Mouse (Mus musculus) small intestine, adult 10 weeks (tissue): ENCODE data around the gene Spata31d1c. TPM values are rescaled to one million over a fixed set of nuclear protein-coding genes. Genes with fewer than 3 reads are reported as not detected.

Source experiments
- polyA plus RNA-seq: library from polyadenylated mRNA; stranded (reverse); fragments of 350-450 nt; fragmentation: Illumina TruSeq; extraction: RNeasy Lipid Tissue Mini Kit (QIAGEN cat#74804); gene quantifications from one replicate; pipeline ENCODE4 v1.2.3, GENCODE M21; 2014; ENCODE audit warnings: low replicate concordance

Spata31d1c gene
- polyA plus RNA-seq, result not detected

GRCm38 (mm10) chr13:65032758-65033157, at the start of gene Spata31d1c:
Spata31d1c (plus strand) TSS chr13:65033058.

GRCm38 (mm10) chr13:65052660-65053059, 19.8 kb downstream of the Spata31d1c start, which contains the start of gene Prss47:
Prss47 (minus strand) TSS chr13:65052760.

Other genes with a start within 250 kb of the Spata31d1c start
- gene Cntnap3, start 129.1 kb upstream of the Spata31d1c start, polyA plus RNA-seq, result 0.15 TPM
- not detected for gene Spata31, start 115.7 kb upstream of the Spata31d1c start, polyA plus RNA-seq
- gene Prss47, start 19.7 kb downstream of the Spata31d1c start, polyA plus RNA-seq, result not detected
- 125 TPM for gene Mfsd14b, start 79.9 kb downstream of the Spata31d1c start, polyA plus RNA-seq
- not detected for gene Olfr465-ps1, start 105.0 kb downstream of the Spata31d1c start, polyA plus RNA-seq
- gene Olfr466, start 117.2 kb downstream of the Spata31d1c start, polyA plus RNA-seq, result not detected
- not detected for gene Nlrp4f, start 172.9 kb downstream of the Spata31d1c start, polyA plus RNA-seq
- not detected for gene Gm10775, start 226.5 kb downstream of the Spata31d1c start, polyA plus RNA-seq
- 35.4 TPM for gene Zfp369, start 245.8 kb downstream of the Spata31d1c start, polyA plus RNA-seq